Mouse (Mus musculus) heart, embryonic 14.5 days (tissue): Measurements from ENCODE around the gene Ank. TPM values are rescaled to one million over a fixed set of nuclear protein-coding genes. Genes with fewer than 3 reads are reported as not detected.

Experiments
- microRNA-seq: library from miRNA; unstranded; fragments of <30 nt; microRNA quantifications from one replicate; pipeline ENCODE4, GENCODE M21; 2016
- polyA plus RNA-seq: library from polyadenylated mRNA; unstranded; fragments of >200 nt; fragmentation: Nextera tagmentation; extraction: Ambion mirVana; gene quantifications from 2 replicates; pipeline ENCODE4 v1.2.1, GENCODE M21; 2014

Ank gene
- polyA plus RNA-seq, 1 experiment from 2014 or later: 15.9 TPM

Small RNAs within 50 kb of the gene (microRNA-seq; reads per million reads assigned to microRNA genes)
- gene Mir7117: 1.1 reads per million

Other genes with a start within 250 kb of the Ank start
- 37.4 and 38.1 TPM in 2 replicates for gene Otulin, start 164.0 kb downstream of the Ank start, polyA plus RNA-seq
- gene Otulinl, start 214.9 kb downstream of the Ank start, polyA plus RNA-seq: 4.4 and 4.7 TPM in 2 replicates